Mouse (Mus musculus) spleen, postnatal 36 days (tissue): ENCODE results near the gene Trim25.

Experiments
- DNase-seq, 2 experiments: peaks; one replicate each; pipeline ENCODE4 v3.0.0; 2022; ENCODE audit warnings: low spot score in 2 of 2, mixed read lengths in 1 of 2

Gene Trim25

DNA sequence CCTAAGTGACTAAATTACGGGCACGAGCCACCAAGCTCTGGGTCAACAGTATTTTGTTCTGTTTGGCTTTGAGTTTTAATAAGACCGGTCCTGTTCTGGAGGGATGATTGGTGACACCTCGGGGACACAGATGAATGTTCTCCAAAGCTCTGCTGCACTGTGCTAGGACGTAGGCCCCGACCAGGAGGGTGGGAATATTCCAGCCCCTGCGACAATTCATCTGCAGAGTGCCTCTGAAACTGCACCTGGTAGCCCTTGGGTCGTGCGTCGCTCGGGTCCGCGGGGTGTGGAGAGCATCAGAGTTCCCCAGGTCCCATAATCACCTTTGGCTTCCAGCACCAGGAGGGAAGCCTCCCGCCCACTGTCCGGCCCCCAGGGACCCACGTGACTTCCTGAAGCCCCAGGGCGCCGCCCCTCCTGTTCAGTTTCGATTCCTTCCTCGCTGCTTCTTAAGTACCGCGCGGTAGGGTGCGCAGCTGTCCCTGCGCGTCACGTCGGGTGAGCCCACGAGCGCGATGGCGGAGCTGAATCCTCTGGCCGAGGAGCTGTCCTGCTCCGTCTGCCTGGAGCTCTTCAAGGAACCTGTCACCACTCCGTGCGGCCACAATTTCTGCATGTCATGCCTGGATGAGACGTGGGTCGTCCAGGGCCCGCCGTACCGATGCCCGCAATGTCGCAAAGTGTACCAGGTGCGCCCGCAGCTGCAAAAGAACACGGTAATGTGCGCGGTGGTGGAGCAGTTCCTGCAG, at the start of gene Trim25:
Gene Trim25, plus strand, starts transcription at position 403 of the 749 bp plus-strand sequence.
- peak; percentile 96 to 98 for DNase-seq

DNA sequence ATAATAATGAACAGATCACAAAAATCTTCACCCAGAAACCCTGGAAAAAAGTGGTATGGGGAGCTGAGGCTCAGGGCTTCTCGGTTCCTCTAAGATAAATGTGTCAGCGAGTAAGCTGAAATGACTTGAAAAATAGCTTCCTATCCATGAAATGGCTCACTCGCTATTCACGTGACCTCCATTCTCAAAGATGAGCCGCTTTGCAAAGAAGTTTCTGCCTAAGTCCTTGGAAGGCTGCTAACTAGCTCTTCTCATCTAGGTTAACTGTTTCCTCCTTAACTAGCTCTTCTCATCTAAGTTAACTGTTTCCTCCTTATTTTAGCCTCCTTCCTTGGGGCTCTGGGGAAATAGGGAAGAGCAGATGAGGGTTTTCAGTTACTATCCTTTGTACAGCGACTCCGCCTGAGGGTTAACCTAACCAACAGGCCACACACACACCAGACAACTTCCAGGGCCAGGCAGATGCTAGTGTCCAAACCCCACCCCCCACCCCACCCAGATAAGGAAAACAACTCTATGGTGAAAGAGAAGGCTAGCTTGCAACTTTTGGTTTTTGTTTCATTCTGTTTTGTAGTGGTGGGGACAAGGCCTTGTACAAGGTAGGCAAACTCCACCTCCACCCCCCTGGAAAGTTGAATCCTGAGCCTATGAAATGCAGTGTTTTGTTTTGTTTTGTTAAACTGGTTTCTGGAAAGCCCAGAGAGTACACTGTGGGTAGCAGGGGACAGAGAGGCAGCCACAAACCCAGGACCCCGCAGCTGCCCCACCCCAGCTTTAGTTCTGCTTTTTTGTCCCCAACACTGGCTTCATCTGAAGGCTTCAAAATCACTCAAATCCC, 49.2 kb upstream of the Trim25 start:
- DNase-seq, result peak; percentile 53 to 59

DNA sequence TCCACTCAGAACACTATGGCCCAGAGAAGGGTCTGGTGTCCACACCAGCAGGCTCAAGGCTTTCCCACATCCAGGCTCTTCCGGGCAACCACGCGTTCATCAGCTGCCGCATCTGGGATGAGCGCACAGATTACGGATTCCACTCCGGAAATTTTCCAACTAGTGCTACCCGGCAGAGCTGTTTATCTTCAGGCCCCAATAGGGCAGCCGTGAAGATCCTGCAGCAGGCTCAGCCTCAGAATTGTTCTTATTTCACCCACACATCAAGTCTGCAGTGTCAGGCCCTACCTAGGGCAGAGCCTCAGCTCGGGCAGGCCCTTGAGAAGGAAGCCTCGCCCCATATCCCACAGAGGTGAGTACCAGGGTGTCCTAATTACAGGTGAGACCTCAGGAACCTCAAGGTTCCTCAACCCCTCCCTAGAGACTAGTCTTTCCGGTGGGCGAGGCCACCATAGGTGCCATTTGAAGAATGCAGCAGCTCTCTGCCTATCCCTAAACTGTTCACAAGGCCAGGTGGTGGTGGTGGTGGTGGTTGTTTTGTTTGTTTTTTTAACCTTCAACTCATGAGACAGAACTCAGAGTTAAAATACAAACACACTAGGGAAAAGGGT, 48.4 kb upstream of the Trim25 start:
- no peak for DNase-seq

DNA sequence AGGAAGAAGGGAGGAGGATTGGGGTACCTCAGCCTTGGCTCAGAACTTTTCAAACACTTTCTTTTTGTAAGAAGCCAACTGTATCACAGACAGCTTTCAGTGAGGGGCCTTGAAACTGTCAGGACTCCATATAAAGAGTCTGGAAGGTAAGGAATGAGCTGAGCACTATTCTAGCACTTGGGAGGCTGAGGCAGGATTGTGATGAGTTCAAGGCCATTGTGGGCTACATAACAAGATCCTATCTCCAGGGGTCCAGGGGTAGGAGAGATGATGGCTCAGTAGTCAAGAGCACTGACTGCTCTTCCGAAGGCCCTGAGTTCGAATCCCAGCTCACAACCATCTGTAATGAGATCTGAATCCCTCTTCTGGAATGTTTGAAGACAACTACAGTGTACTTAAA, 47.6 kb upstream of the Trim25 start:
- no peak for DNase-seq

DNA sequence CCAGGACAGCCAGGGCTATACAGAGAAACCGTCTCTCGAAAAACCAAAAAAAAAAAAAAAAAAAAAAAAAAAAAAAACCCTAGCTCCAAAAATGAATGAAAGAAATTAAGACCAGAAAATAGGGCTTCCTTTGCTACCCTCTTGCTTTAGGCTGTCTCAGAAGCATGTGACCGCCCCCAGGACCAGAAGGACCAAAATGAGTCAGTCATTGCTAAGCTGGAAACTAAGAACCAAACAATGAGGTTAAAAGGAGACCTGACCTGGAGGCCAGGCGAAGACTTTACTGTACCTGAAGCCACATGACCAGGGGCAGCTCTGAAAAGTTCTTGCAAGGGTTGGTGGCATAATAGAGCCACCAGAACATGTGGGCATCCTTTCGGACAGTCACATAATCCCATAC, 47.1 kb upstream of the Trim25 start:
- DNase-seq, result no peak

DNA sequence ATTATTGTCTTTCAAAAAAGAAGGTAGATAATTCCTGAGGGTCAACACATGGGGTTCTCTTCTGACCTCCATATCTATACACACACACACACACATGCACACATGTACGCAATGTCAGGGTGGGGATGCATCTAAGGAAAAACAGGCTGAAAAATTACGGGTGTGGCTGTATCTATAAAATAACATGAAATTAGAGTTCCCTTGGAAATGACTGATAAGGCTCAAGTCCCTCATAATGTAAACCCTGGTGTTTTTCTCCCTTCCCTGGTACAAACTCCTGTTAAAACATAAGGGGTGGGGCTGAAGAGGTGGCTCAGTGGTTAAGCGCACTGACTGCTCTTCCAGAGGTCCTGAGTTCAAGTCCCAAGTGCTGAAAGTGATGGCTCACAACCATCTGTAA, 45.6 kb upstream of the Trim25 start:
- no peak for DNase-seq

DNA sequence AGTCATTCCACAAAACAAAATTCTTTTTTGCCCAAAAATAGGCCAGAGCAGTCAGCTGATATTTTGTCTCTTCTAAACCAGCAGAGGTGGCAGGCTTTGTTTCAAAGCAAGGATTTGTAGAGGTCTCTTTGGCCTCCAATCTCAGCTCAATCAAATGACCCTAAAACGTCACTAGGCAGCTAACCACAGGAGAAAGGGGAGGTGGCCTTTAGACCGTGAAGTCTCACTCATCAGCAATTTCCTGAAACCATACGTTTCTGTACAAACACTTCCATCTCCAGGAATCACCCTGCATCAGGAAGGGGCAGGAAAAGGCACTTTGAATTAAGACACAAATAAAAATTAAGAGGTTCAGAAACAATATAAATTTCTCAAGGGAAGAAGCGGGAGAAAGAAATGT, 44.4 kb upstream of the Trim25 start:
- DNase-seq, result peak; percentile 39 to 50

DNA sequence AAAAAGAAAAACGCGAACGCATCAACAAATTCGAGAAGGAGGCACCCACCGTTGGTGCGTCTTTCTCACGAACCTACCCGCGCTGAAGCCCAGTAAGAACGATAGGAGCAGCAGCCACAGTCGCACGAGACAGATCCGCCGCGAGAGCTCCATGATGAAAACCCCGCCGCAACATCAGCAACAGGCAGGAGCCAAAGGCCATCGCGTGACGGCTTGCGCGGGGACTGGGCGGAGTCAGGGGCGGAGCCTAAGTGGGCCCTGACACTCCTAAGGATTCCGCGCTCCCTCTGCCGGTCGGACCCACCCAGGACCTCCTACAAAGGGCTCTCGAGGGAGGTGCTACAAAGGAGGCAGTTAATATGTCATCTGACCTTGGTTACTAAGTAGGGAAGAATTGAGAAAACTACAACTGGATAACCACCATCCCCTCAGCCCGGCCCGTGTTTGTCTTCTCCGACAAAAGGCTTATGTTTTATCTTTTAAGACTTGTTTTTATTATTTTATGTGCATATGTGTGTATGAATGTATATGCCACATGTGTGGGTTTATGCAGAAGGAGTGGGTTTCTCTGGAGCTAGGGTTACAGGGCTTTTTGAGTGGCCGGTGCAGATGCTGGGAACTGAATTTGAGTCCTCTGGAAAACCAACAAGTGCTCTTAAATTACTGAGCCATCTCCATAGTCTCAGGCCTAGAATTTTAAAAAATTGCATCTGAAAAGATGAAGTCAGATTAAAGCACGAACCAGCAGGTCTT, 43.8 kb upstream of the Trim25 start, which contains the start of gene Scpep1:
Gene Scpep1, minus strand, starts transcription at position 249 of the 753 bp plus-strand sequence.
- DNase-seq, result peak; percentile 97

DNA sequence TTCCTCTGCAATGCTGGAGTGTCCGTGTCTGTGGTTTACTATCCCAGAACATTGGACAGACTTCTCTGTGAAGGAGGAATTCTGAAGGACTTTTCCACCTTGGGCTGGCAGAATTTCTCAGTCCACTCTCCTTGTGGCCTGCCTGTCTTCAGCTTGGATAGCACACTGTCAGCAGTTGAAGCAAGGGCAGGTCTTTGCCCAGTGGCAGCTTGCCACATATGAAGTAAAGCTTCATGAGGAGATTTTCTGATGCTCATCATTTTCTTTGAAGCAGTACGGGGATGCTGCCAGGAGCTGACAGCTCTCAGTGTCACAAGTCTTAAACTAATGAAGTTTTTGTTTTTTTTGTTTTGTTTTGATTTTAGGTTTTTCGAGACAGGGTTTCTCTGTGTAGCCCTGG, 40.3 kb upstream of the Trim25 start:
- no peak for DNase-seq

DNA sequence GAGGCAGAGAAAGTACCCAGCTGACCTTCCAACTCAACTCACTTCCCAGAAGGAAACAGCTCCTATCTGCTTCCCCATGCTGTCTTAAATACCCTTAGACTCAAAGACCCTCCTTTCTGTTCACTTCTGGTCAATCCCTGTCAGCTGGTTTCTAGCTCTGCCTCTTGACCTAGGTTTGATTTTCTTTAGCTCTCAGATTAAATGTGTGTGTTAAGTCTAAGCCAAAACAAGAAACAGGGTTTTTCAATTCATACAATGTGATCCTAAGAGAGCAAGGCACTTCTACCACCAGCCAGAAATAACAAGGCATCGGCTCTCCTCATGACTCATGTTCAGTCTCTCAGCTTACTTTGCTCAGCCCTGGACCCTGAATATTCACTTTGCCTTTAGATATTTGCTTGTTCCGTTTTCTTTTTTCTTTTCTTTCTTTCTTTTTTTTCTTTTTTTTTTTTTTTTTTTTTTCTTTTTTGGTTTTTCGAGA, 32.3 kb upstream of the Trim25 start, which contains the start of gene Elobl:
Gene Elobl, minus strand, starts transcription at position 51 of the 481 bp plus-strand sequence.
- no peak for DNase-seq

DNA sequence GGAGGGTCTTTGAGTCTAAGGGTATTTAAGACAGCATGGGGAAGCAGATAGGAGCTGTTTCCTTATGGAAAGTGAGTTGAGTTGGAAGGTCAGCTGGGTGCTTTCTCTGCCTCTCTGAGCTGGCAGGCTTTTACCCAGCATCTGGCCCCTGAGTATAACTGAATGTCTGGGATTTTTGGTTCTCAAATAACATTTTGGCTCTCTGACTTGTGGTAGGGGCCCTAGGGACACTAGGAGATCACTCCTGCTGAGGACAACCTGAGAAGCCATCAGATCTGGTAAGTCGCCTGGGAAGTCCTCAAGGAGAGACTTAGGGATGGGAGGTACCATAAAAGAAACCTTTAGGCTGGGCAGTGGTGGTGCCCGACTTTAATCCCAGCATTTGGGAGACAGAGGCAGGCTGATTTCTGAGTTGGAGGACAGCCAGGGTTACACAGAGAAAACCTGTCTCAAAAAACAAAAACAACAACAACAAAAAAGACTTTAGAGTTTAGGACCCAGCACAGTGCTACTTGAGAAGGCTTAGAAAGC, 28.9 kb upstream of the Trim25 start, which contains the start of gene Coil:
Gene Coil, plus strand, starts transcription at position 51 of the 531 bp plus-strand sequence.
- no peak for DNase-seq

DNA sequence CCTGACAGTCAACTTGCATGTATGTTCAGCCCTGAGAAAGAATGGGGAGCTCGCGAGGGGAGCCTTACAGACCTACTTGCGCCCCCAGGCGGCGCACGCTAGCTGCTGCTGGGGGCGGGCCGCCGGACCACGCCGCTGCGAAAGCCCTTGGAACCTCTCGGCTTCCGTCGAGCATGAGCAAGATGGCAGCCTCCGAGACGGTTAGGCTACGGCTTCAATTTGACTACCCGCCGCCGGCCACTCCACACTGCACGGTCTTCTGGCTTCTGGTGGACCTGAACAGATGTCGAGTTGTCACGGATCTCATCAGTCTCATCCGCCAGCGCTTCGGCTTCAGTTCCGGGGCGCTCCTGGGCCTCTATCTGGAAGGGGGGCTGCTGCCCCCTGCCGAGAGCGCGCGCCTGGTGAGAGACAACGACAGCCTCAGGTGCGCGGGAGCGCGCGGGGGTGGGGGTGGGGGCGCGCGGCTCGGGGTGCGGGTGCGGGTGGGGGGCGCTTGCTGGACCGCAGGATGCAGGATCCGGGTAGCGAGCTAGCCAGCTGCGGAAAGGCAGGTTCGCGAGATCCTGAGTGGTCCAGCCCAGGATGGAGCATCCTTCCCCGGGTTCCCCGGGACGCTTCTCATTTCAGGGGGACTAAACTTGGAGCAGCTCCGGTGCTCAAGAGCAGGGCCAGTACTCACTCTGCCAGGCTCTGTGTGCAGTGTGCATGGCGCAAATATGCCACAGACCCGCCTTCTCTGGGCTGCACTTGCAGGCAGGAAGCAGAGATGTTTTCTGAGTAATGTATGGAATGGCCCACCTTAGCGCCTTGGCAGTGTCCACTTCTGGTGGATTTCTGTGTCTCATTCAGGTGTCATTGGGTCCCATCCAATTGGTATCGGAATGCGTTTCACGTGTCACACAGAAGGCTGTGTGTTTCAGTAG, 25.1 kb upstream of the Trim25 start:
- DNase-seq, result peak; percentile 89

DNA sequence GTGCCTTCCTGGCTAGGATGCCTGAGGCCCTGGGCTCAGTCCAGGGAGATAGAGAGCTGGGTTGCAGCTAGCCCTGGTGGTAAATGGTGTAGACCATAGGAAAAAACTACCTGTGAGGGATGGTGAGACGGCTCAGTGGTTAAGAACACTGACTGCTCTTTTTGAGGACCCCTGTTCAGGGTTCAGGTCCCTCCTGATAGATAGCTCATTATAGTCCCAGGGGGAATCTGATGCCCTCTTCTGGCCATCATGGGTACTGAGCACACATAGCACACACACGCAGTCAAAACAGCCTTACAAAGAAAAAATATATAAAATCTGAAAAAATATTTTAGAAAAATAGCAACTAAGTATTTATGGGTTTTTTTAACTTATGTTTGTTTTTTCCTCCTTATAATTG, 22.9 kb upstream of the Trim25 start:
- no peak for DNase-seq

DNA sequence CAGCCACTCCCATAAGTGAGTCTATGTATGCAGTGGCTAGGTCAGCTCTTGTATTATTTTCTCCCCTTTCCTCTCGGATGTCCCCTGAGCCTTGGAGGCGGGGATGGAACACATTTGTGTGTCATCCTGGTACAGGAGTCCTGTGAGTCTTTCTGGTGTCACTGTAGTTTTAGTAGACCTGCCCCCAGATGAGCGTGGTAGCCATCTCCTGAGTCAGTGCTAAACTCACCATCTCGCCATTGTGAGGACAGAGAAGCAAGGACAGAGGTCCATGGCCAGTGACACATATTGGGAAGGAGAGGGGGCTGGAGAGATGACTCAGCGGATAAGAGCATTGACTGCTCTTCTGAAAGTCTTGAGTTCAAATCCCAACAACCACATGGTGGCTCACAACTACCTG, 22.0 kb upstream of the Trim25 start:
- no peak for DNase-seq

DNA sequence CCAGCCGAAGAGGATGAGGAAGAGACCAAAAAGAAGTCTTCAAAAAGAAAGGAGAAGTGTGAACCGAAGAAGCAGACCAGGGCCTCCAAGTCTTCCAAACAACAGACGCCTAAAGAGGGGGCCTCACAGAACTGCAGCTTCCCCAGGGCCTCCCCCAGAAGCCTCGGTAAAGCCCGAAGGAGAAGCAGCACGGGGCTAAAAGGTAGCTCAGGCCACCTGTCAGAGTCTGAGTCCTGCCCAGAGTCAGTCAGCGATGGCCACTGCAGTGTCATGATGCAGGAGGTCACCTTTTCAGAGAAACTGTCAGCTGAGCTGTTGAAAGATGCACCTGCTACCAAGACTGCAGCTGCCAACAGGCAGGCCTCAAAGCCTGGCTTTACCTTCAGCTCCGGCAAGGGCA, 17.8 kb upstream of the Trim25 start:
- no peak for DNase-seq

DNA sequence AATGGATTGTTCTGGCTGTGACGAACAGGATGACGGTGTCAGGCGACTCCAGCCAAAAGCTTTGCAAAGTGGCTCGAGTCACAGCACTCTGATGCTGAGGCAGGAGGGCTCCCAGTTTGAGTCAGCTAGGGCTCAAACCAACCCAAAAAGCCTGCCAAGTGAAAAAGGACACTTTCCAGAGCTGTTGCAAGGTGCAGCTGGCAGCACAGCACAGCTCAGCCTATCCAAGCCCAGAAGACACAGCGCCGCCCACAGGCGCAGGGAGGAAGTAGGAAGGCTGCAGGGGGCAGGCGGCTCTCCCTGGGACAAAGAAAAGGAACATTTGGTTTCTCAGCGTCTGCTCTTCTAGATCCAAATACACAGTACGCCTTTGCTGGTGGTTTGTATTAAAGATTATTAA, 12.6 kb upstream of the Trim25 start:
- DNase-seq, result no peak

DNA sequence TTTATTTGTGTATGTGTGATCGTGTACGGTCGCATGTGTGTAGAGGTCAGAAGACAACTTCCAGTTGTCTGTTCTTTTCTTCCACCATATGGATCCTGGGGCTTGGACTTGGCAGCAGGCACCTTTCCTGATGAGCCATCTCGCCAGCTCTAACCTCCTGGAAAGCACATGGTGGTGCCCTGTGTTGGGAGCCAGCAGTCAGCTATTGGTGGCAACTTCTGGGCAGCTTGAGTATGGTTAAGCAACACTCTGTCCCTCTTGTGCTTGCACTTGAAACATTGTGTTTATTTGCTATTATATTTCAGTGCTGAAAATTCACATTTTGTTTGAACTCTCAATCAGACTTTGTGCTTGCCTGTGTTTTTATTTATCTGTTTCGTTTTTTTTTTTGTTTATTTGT, 10.2 kb upstream of the Trim25 start:
- DNase-seq, result no peak

DNA sequence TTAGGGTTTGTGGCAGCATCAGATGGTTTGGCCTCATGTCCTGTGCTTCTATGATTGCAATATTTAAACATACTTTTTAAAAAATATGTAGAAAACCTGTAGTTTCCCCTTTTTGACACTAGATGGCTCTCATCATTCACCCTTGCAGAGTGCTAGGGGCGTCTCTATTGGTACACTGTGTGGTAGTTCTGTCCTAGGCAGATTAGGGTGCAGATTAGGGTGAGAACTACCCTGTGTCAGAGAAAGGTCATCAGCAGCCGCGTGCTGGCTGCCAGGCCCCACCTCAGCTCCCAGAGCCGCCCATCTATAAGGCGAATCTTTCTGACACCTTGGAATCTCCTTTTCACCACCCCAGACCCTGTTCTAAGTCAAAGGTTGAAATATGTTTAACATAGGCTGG, 9.6 kb upstream of the Trim25 start:
- peak; percentile 19 to 46 for DNase-seq

DNA sequence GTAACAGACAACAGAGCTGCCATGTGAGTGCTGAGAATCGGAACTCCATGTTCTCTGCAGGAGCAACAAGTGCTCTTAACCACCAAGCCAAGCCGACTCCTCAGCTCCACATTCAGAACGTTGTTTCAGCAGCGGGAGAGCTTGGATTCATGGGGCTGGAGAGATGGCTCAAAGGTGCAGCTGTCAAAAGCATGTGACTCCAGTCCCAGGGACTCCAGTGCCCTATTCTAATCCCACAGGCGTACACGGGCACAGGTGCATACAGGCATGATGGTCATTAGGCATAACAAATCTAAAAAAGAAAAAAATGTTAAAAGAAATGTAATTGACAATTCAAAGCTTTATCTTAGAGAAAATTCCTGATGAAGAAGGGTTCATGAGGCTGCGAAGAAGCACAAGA, 6.0 kb upstream of the Trim25 start:
- DNase-seq, result no peak

DNA sequence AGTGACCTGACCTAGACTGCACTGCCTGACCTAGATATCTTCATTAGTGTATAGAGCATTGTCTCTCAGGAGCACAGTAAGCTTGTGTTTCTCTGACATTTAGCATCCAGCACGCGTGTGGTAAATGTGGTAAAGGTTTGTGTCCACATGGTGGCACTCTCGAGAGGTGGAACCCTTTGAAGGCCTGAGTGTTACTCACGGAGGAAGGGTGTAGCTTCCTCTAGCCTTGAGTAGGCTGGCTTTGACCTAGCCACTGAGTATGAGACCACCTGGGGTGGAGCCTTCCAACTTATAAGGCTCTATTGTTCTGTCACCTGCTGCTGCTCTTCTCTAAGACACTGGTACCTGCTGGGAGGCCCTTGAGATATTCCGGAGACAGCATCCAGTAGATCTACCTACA, 5.6 kb upstream of the Trim25 start:
- DNase-seq, result peak; percentile 84 to 85
